Mouse (Mus musculus): Measurements from ENCODE around the gene Gm2012.
"Not testable (repeated sequence)": the region's sequence is repeated elsewhere in the genome, so short reads cannot be mapped to it uniquely, and the experiment has no call there.

The Gm2012 gene

DNA sequence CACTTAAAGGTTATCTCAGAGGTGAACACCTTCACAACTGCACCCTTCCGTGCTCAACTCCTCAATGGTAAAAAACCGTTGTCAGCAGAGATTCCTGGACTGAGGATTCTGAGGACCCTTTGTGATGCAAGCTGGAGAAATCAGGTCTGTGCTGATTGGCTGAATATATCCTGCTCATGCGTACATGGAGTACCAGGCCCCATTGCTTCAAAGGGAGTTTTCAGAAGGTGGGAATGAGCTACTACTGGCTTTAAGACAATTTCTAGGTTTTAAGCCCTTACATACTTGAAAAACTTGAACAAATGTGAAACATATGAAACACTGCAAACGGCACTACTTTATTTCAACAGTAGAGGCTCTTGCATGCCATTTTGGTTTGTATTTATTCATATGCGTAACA lies at the start of gene Gm2012:
Gene Gm2012 (minus strand): TSS at position 101 of the 400 bp plus-strand sequence.
- DNase-seq (ENCODE audit: low read depth) = not testable (repeated sequence)

DNA sequence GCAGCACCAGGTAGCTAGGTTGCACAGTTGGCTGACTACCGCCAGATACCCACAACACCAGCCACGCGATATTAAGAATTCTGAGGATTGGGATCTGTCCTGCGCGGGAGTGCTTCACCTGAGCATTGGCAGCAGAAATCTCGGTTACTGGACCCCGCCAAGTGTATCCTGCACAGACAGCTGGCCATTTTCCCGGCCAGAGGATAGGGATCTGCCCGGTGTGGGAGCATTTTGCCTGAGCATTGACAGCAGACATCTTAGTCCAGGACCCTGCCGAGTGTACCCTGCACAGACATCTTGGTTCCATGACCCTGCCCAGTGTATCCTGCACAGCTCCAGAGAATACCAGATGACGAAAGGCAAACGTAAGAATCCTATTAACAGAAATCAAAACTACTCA lies 72.0 kb downstream of the Gm2012 start:
- not testable (repeated sequence) for DNase-seq (ENCODE audit: low read depth)

Measured in fibroblast of lung, adult 2 months (primary cell).